Mouse (Mus musculus): Measurements from ENCODE around the gene Sept8.
"Not testable (repeated sequence)": the region's sequence is repeated elsewhere in the genome, so short reads cannot be mapped to it uniquely, and the experiment has no call there.

Sept8 gene

GRCm38 (mm10) chr11:53525461-53525860 lies 6.4 kb downstream of the Sept8 start:
- no peak for DNase-seq (ENCODE audit: low read depth)

- no peak for DNase-seq (ENCODE audit: low read depth)
Measured at GRCm38 (mm10) chr11:53528397-53529252, 9.6 kb downstream of the Sept8 start.

- DNase-seq (ENCODE audit: low read depth) = no peak
Measured at GRCm38 (mm10) chr11:53529253-53529557, 10.1 kb downstream of the Sept8 start.

- DNase-seq (ENCODE audit: low read depth) = no peak
Measured at GRCm38 (mm10) chr11:53530001-53530400, 10.9 kb downstream of the Sept8 start.

GRCm38 (mm10) chr11:53531578-53532230 lies 12.6 kb downstream of the Sept8 start:
- no peak for DNase-seq (ENCODE audit: low read depth)

GRCm38 (mm10) chr11:53532231-53532620 lies 13.2 kb downstream of the Sept8 start:
- no peak for DNase-seq (ENCODE audit: low read depth)

- DNase-seq (ENCODE audit: low read depth) = no peak
Measured at GRCm38 (mm10) chr11:53539002-53539491, 20.0 kb downstream of the Sept8 start.

- no peak for DNase-seq (ENCODE audit: low read depth)
Measured at GRCm38 (mm10) chr11:53540394-53540793, 21.3 kb downstream of the Sept8 start.

- DNase-seq (ENCODE audit: low read depth) = no peak
Measured at GRCm38 (mm10) chr11:53541222-53541621, 22.2 kb downstream of the Sept8 start.

GRCm38 (mm10) chr11:53543021-53543420 lies 24.0 kb downstream of the Sept8 start:
- DNase-seq (ENCODE audit: low read depth) = no peak

GRCm38 (mm10) chr11:53546271-53546670 lies 27.2 kb downstream of the Sept8 start:
- no peak for DNase-seq (ENCODE audit: low read depth)

GRCm38 (mm10) chr11:53547566-53547965 lies 28.5 kb downstream of the Sept8 start:
- peak; percentile 49 for DNase-seq (ENCODE audit: low read depth)

- DNase-seq (ENCODE audit: low read depth) = no peak
Measured at GRCm38 (mm10) chr11:53548036-53548605, 29.1 kb downstream of the Sept8 start.

GRCm38 (mm10) chr11:53550714-53551113 lies 31.7 kb downstream of the Sept8 start:
- DNase-seq (ENCODE audit: low read depth) = no peak

- DNase-seq (ENCODE audit: low read depth) = peak; percentile 43
Measured at GRCm38 (mm10) chr11:53551754-53552153, 32.7 kb downstream of the Sept8 start.

- DNase-seq (ENCODE audit: low read depth) = not testable (repeated sequence)
Measured at GRCm38 (mm10) chr11:53556529-53556928, 37.5 kb downstream of the Sept8 start.

GRCm38 (mm10) chr11:53557992-53558391 lies 38.9 kb downstream of the Sept8 start:
- not testable (repeated sequence) for DNase-seq (ENCODE audit: low read depth)

- DNase-seq (ENCODE audit: low read depth) = not testable (repeated sequence)
Measured at GRCm38 (mm10) chr11:53559980-53560379, 40.9 kb downstream of the Sept8 start.

GRCm38 (mm10) chr11:53561986-53562385 lies 42.9 kb downstream of the Sept8 start:
- no peak for DNase-seq (ENCODE audit: low read depth)

GRCm38 (mm10) chr11:53566646-53567045 lies 47.6 kb downstream of the Sept8 start:
- no peak for DNase-seq (ENCODE audit: low read depth)

GRCm38 (mm10) chr11:53567224-53568014 lies 48.4 kb downstream of the Sept8 start, which contains the start of gene Kif3a:
Gene Kif3a (plus strand): TSS chr11:53567379.
- peak; percentile 92 for DNase-seq (ENCODE audit: low read depth)

- no peak for DNase-seq (ENCODE audit: low read depth)
Measured at GRCm38 (mm10) chr11:53580562-53580961, 61.5 kb downstream of the Sept8 start.

Data from c-Kit-positive CD71-positive TER-119-negative erythroid progenitor cells, embryonic 14.5 days (primary cell).